Mouse (Mus musculus) stomach, postnatal 0 days (tissue): ENCODE measurements at regions not wholly inside any gene's neighbourhood (a gene's known extent, or its start where the extent isn't known, plus 50 kb on each side); places are given as distances from the start of the nearest gene placed in this dataset.

Source experiments
- ATAC-seq: fragments of 200-750 bp; cut with Nextera tagmentation; 2 replicates; pipeline ENCODE4 v1.8.0; 2017; ENCODE audit not compliant: low FRiP score, low TSS enrichment
- DNase-seq: peaks from one replicate; pipeline ENCODE4 v3.0.0-alpha.2; 2016; ENCODE audit warnings: low spot score
- H3K27ac ChIP-seq: fragments of 300-500 bp; sonication (generic); replicated peaks from 2 replicates; pipeline ENCODE4 v1.5.1; 2014; ENCODE audit warnings: mild to moderate bottlenecking, control low read depth
- H3K27me3 ChIP-seq: fragments of 300-500 bp; sonication (generic); 2 replicates; pipeline ENCODE4 v1.6.1; 2014; ENCODE audit warnings: low read length; ENCODE audit not compliant: control insufficient read depth, insufficient read depth
- H3K36me3 ChIP-seq: fragments of 300-500 bp; sonication (generic); 2 replicates; pipeline ENCODE4 v1.6.1; 2014; ENCODE audit warnings: low read length, mixed read lengths; ENCODE audit not compliant: control insufficient read depth, insufficient read depth
- H3K4me1 ChIP-seq: fragments of 300-500 bp; sonication (generic); replicated peaks from 2 replicates; pipeline ENCODE4 v1.6.1; 2014; ENCODE audit warnings: antibody characterized with exemption; ENCODE audit not compliant: control insufficient read depth, insufficient read depth
- H3K4me2 ChIP-seq: fragments of 300-500 bp; sonication (generic); replicated peaks from 2 replicates; pipeline ENCODE4 v1.6.1; 2014; ENCODE audit warnings: low read depth, mild to moderate bottlenecking, control low read depth, moderate library complexity
- H3K4me3 ChIP-seq: fragments of 300-500 bp; sonication (generic); 2 replicates; pipeline ENCODE4 v1.5.1; 2014; ENCODE audit warnings: low read depth, low read length, control low read depth
- H3K9ac ChIP-seq: fragments of 300-500 bp; sonication (generic); 2 replicates; pipeline ENCODE4 v1.6.1; 2014; ENCODE audit warnings: mild to moderate bottlenecking, low read length, control low read depth, mixed read lengths
- H3K9me3 ChIP-seq: fragments of 300-500 bp; sonication (generic); 2 replicates; pipeline ENCODE4 v1.6.1; 2016; ENCODE audit warnings: low read length; ENCODE audit not compliant: control insufficient read depth
- CTCF ChIP-seq: IDR thresholded peaks from 2 replicates; pipeline ENCODE4 v1.5.1; 2016; ENCODE audit warnings: antibody characterized with exemption, low read depth, mild to moderate bottlenecking, moderate library complexity
- EP300 ChIP-seq: optimal IDR thresholded peaks from 2 replicates; pipeline ENCODE3; 2016; ENCODE audit warnings: antibody characterized with exemption
- WGBS: fragments of 180-500 bp; shearing (Covaris S2); extraction: QIAGEN DNeasy Blood & Tissue Kit; methylation state at CpG from one replicate; pipeline ENCODE4 v1.1.7; 2014; 5-methylcytosine and 5-hydroxymethylcytosine counted together

DNA sequence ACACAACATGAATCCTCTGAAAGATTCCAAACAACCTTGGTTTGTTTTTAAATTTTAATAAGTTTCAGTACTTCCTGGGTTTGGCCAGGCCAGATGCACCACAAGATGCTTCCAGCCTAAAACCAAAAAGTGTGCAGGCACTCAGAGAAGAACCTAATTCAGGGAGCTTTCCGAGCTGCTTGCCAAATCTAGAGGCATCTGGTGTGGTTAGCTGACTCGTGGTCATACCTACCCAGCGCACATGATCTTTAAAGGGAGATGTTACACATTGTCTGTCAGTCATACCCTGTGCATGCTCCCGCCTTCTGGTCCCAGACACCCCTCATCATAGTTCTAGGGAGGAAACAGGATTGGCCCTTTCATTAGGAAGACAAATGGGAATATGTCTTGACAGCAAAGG, 252.7 kb upstream of the Far2 start:
- no peak overlapping the region for H3K27ac ChIP-seq
- TF ChIP-seq EP300 (no peak), CTCF (no peak)
- no peaks in the 10 kb centered on the region for H3K36me3 ChIP-seq
- DNase-seq (no peak), ATAC-seq (no peak)
- 69% methylated on average over 4 of the region's 4 CpGs for WGBS
- no peaks in the 10 kb centered on the region for H3K4me1 ChIP-seq
- no peak overlapping the region for H3K9ac ChIP-seq
- H3K4me2 ChIP-seq, result no peak overlapping the region
- no peaks in the 10 kb centered on the region for H3K9me3 ChIP-seq
- no peak overlapping the region for H3K4me3 ChIP-seq
- H3K27me3 ChIP-seq, result no peaks in the 10 kb centered on the region

DNA sequence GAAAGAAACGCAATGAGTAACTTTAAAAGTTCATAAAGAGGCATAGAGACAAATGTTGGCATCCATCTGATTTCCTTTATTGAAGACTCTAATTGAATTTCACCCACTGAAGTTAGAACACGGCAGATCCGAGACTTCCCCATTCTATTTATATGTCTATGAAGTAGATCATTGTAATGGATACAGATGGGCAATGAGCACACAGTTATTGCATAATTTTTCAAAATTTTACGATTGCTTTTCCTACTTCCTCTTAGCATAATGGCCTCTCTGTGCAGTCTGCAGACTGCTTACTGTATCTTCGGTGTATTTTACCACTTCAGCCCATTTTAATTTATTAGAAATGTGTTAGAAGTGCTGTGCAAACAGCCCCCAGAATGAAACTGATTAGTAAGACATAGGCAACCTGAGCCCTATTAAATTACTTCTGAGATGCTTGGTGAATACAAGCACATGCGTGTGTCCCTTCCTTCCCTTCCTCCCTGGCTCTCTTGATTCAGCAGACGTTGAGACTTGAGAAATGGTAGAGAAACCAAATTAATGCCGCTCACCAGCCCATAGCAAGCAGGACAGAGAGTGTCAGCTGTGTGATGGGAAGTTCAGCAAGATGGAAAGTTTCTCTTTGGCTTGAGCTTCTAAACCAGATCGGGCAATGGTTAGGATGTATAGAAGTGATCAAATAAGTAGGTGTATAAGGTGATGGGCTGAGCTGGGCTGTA, 247.9 kb upstream of the Far2 start:
- 77% methylated on average over 9 of the region's 9 CpGs for WGBS
- Histone ChIP-seq H3K9ac (no peak overlapping the region), H3K9me3 (no peaks in the 10 kb centered on the region), H3K36me3 (no peaks in the 10 kb centered on the region), H3K4me3 (no peak overlapping the region), H3K4me2 (no peak overlapping the region), H3K27ac (no peak overlapping the region), H3K27me3 (no peaks in the 10 kb centered on the region), H3K4me1 (no peaks in the 10 kb centered on the region)
- TF ChIP-seq CTCF (no peak), EP300 (no peak)
- DNase-seq (no peak), ATAC-seq (no peak)

DNA sequence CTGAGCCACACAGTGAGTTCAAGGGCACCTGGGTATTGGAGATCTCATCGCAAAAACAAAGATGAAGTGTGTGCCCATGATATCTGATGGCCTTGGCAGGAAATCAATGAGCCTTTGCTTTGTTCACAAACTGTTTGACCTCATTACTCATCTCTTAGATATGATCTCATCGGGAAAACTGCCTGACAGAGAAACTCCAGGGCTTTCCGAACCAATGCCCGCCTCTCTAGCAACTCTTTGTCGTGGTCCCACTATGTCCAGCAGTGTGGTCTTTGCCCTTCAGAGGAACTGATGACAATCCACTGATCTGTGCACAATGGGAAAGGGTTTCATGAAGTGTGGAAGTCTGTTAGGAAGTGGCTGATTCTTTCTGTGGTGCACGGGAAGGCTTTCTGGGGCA, 247.2 kb upstream of the Far2 start:
- no peak for DNase-seq
- WGBS, result 62% methylated on average over 6 of the region's 6 CpGs
- H3K27ac ChIP-seq, result no peak overlapping the region
- TF ChIP-seq EP300, result no peak
- TF ChIP-seq CTCF, result no peak
- H3K9ac ChIP-seq, result no peak overlapping the region
- H3K4me1 ChIP-seq, result no peaks in the 10 kb centered on the region
- ATAC-seq, result no peak
- H3K4me2 ChIP-seq, result no peak overlapping the region
- no peaks in the 10 kb centered on the region for H3K9me3 ChIP-seq
- H3K27me3 ChIP-seq, result no peaks in the 10 kb centered on the region
- H3K36me3 ChIP-seq, result no peaks in the 10 kb centered on the region
- no peak overlapping the region for H3K4me3 ChIP-seq

GRCm38 (mm10) chr6:147800846-147801245, 246.2 kb upstream of the Far2 start:
- WGBS, result 76% methylated on average over 5 of the region's 5 CpGs

DNA sequence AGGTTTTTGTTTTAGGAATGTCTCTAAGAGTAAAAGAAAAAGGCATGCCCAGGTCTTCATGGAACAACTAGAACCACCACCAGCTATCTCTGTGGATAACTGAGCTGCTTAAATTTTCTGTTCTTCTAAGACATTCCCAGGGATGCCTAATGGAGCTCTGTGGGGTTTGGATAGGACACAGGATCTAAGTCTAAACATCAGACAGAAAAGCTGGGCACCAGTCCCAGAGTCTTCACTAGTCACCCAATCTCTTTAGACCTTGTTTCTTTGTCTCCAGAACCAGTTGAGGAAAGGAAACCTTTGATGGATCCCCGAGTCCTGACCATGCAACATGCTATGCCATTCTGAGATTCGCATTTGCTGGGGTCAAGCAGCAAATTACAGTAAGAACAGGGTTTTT, 243.2 kb upstream of the Far2 start:
- no peaks in the 10 kb centered on the region for H3K27me3 ChIP-seq
- no peak overlapping the region for H3K4me3 ChIP-seq
- H3K4me2 ChIP-seq, result no peak overlapping the region
- no peak overlapping the region for H3K9ac ChIP-seq
- H3K9me3 ChIP-seq, result no peaks in the 10 kb centered on the region
- H3K4me1 ChIP-seq, result no peaks in the 10 kb centered on the region
- DNase-seq (no peak), ATAC-seq (no peak)
- WGBS, result 79% methylated on average over 2 of the region's 2 CpGs
- no peaks in the 10 kb centered on the region for H3K36me3 ChIP-seq
- TF ChIP-seq CTCF, result no peak
- TF ChIP-seq EP300, result no peak
- no peak overlapping the region for H3K27ac ChIP-seq

More at GRCm38 (mm10) chr6:147800846-147801245, 246.2 kb upstream of the Far2 start:
- no peaks in the 10 kb centered on the region for H3K36me3 ChIP-seq
- DNase-seq (no peak), ATAC-seq (no peak)
- H3K9me3 ChIP-seq, result no peaks in the 10 kb centered on the region
- no peak overlapping the region for H3K4me3 ChIP-seq
- no peaks in the 10 kb centered on the region for H3K4me1 ChIP-seq
- H3K27me3 ChIP-seq, result no peaks in the 10 kb centered on the region
- no peak overlapping the region for H3K27ac ChIP-seq
- H3K4me2 ChIP-seq, result no peak overlapping the region
- TF ChIP-seq CTCF, result no peak
- TF ChIP-seq EP300, result no peak
- H3K9ac ChIP-seq, result no peak overlapping the region

DNA sequence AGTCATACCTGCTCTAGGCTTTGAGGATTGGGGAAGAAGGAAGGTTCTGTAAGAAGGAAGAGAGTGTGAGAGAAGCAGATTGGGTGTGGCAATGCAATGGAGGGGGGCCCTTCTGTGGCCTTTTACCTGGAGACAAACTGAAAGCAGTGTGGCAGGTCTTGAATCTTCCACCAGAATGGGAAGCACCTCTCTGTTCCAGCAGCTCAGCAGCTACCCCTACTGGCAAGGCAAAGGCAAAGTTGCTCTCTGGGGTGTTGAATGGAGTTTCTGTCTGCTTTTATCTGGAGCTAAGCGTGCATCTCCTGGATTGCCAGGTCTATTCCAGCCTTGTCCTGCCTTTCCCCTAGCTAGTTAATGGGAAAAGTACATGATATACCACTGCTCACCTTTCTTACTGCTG, 236.3 kb upstream of the Far2 start:
- Histone ChIP-seq H3K4me2 (no peak overlapping the region), H3K27ac (no peak overlapping the region), H3K4me3 (no peak overlapping the region), H3K9me3 (no peaks in the 10 kb centered on the region), H3K27me3 (no peaks in the 10 kb centered on the region), H3K4me1 (no peaks in the 10 kb centered on the region), H3K36me3 (no peaks in the 10 kb centered on the region), H3K9ac (no peak overlapping the region)
- ATAC-seq (peak; percentile 59; the same call in 1 of the 2 replicates), DNase-seq (peak; percentile 78)
- WGBS, result 11% methylated on average over 1 of the region's 1 CpGs
- TF ChIP-seq CTCF, result peak; percentile 92
- no peak for TF ChIP-seq EP300
